Comparison of ENCODE assay signal across 25 mouse cellular contexts in the genomic region with DNA sequence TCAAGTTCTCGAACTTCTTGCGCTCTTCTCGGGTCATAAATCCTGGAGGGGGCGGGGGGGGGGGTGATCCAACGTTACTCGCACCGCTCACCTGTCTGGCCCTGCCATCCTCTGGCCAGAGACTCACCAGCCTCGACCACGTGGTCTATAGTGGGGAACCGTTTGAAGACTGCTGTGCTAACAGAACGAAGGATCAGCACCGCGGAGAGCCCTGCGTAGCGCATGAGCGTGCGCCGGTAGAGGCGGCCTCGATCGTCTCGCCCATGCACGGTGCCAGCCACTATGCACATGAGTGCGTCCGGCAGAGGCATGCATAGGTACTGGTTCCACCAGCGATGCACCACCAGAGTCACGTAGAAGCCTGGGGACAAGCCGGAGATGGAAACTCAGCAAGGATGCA. TPM values are rescaled to one million over a fixed set of nuclear protein-coding genes. Genes with fewer than 3 reads are reported as not detected.
DNase-seq lines count a peak whose midpoint lies in the region; ATAC-seq lines count a peak whose summit lies in the region.
"Had no signal": no experiment of that assay in that cellular context is flagged by ENCODE, and none has a peak within 500 bp of the region (broad histone marks: within the 10 kb centered on the region; RNA-seq: fewer than 3 reads in every experiment).

No protein-coding gene starts in this region.

- H3K9ac ChIP-seq in hindbrain, embryonic 12.5 days, result peak overlapping the region; percentile 35; the same call in 1 of the 2 replicates
- H3K9ac ChIP-seq in hindbrain, embryonic 11.5 days (ENCODE audit: low read depth, low read length), result no peak overlapping the region
- no peak overlapping the region for H3K9ac ChIP-seq in lung, embryonic 16.5 days (ENCODE audit: low read length)
- H3K9ac ChIP-seq: forebrain, embryonic 13.5 days; heart, embryonic 12.5 days had no signal

- H3K27ac ChIP-seq in hindbrain, embryonic 12.5 days, result no peak overlapping the region
- H3K27ac ChIP-seq in hindbrain, embryonic 11.5 days (ENCODE audit: low read depth, low read length), result no peak overlapping the region
- no peak overlapping the region for H3K27ac ChIP-seq in lung, embryonic 16.5 days (ENCODE audit: low read length)
- H3K27ac ChIP-seq in forebrain, embryonic 10.5 days, result no peak overlapping the region
- H3K27ac ChIP-seq: forebrain, embryonic 13.5 days; macrophage had no signal

- no peaks in the 10 kb centered on the region for H3K36me3 ChIP-seq in hindbrain, embryonic 12.5 days
- H3K36me3 ChIP-seq in hindbrain, embryonic 11.5 days (ENCODE audit: control insufficient read depth, insufficient read depth, low read length), result no peaks in the 10 kb centered on the region
- H3K36me3 ChIP-seq in lung, embryonic 16.5 days (ENCODE audit: control insufficient read depth, insufficient read depth, low read length), result no peaks in the 10 kb centered on the region
- H3K36me3 ChIP-seq in forebrain, embryonic 10.5 days (replicated peaks), result no peaks in the 10 kb centered on the region
- H3K36me3 ChIP-seq: heart, embryonic 12.5 days had no signal

- no peak for DNase-seq in hindbrain, embryonic 11.5 days (ENCODE audit: low spot score)
- DNase-seq in lung, postnatal 25 days (ENCODE audit: low spot score), result no peak
- peak; percentile 58 for DNase-seq in R1 (ENCODE audit: low read depth, low spot score)
- DNase-seq in forebrain, embryonic 10.5 days (ENCODE audit: extremely low spot score, low spot score), result no peak
- no peak for DNase-seq in yolk sac, embryonic 10.5 days (ENCODE audit: low spot score)
- DNase-seq: adrenal gland, postnatal 36 days; B cell, adult 2 months; cerebellum, adult 2 months; heart, postnatal 36 days; kidney, adult 11 months; retina, postnatal 1 day; thymus, adult 2 months had no signal

- no peaks in the 10 kb centered on the region for H3K9me3 ChIP-seq in hindbrain, embryonic 12.5 days (replicated peaks)
- no peaks in the 10 kb centered on the region for H3K9me3 ChIP-seq in hindbrain, embryonic 11.5 days (ENCODE audit: control insufficient read depth, low read length)
- no peaks in the 10 kb centered on the region for H3K9me3 ChIP-seq in lung, embryonic 16.5 days (ENCODE audit: control insufficient read depth, low read length)
- H3K9me3 ChIP-seq in forebrain, embryonic 10.5 days, result no peaks in the 10 kb centered on the region
- H3K9me3 ChIP-seq: forebrain, embryonic 13.5 days; heart, embryonic 12.5 days had no signal

- no peak for ATAC-seq in hindbrain, embryonic 12.5 days (ENCODE audit: low FRiP score)
- ATAC-seq in hindbrain, embryonic 11.5 days (ENCODE audit: low FRiP score), result no peak
- ATAC-seq in lung, embryonic 16.5 days (ENCODE audit: low read depth), result 0 out of 2 replicates have a peak, but pooled peaks have one; percentile 13
- ATAC-seq in megakaryocyte progenitor cell, adult 5-6 weeks (replicated peaks; ENCODE audit: poor library complexity), result peak; percentile 49
- ATAC-seq: forebrain, embryonic 13.5 days; Patski had no signal

- H3K4me1 ChIP-seq in hindbrain, embryonic 12.5 days, result no peaks in the 10 kb centered on the region
- no peaks in the 10 kb centered on the region for H3K4me1 ChIP-seq in hindbrain, embryonic 11.5 days (replicated peaks; ENCODE audit: control insufficient read depth, insufficient read depth, low read length)
- H3K4me1 ChIP-seq in lung, embryonic 16.5 days (replicated peaks; ENCODE audit: control insufficient read depth, insufficient read depth, low read length), result no peaks in the 10 kb centered on the region
- H3K4me1 ChIP-seq in forebrain, embryonic 10.5 days, result peaks cover 15% of the 10 kb centered on the region
- H3K4me1 ChIP-seq: forebrain, embryonic 13.5 days had no signal

- H3K27me3 ChIP-seq in hindbrain, embryonic 12.5 days, result peaks cover 80% of the 10 kb centered on the region
- peaks cover 34% of the 10 kb centered on the region for H3K27me3 ChIP-seq in hindbrain, embryonic 11.5 days (ENCODE audit: control insufficient read depth, insufficient read depth, low read length)
- H3K27me3 ChIP-seq in lung, embryonic 16.5 days (ENCODE audit: control insufficient read depth, insufficient read depth, low read depth, low read length), result peaks cover 44% of the 10 kb centered on the region
- H3K27me3 ChIP-seq in forebrain, embryonic 10.5 days (ENCODE audit: poor library complexity, severe bottlenecking), result peaks cover 79% of the 10 kb centered on the region

- WGBS in hindbrain, embryonic 12.5 days, result 18% methylated on average over 28 of the region's 28 CpGs
- WGBS in hindbrain, embryonic 11.5 days, result 16% methylated on average over 28 of the region's 28 CpGs
- 12% methylated on average over 28 of the region's 28 CpGs for WGBS in lung, embryonic 16.5 days
- 19% methylated on average over 28 of the region's 28 CpGs for WGBS in forebrain, embryonic 10.5 days

- H3K4me2 ChIP-seq in hindbrain, embryonic 12.5 days (replicated peaks), result no peak overlapping the region
- no peak overlapping the region for H3K4me2 ChIP-seq in hindbrain, embryonic 11.5 days (replicated peaks; ENCODE audit: low read depth, low read length)
- no peak overlapping the region for H3K4me2 ChIP-seq in lung, embryonic 16.5 days (ENCODE audit: low read depth, low read length)
- H3K4me2 ChIP-seq: forebrain, embryonic 13.5 days; heart, embryonic 12.5 days had no signal

- no peak overlapping the region for H3K4me3 ChIP-seq in hindbrain, embryonic 12.5 days
- no peak overlapping the region for H3K4me3 ChIP-seq in hindbrain, embryonic 11.5 days (ENCODE audit: low read depth, low read length)
- H3K4me3 ChIP-seq in lung, embryonic 16.5 days (ENCODE audit: low read length), result no peak overlapping the region
- no peak overlapping the region for H3K4me3 ChIP-seq in forebrain, embryonic 10.5 days
- H3K4me3 ChIP-seq: forebrain, embryonic 13.5 days; heart, embryonic 12.5 days had no signal

RNA-seq across cellular contexts. Expression of gene Best2, which starts 3.1 kb away (rescaled TPM):
- not detected in 2 replicates for polyA plus RNA-seq in hindbrain, embryonic 12.5 days (2016; fragmentation: Nextera tagmentation; extraction: Ambion mirVana)
- not detected in 2 replicates for polyA plus RNA-seq in hindbrain, embryonic 11.5 days (2014; fragmentation: Nextera tagmentation; extraction: Ambion mirVana)
- not detected in 2 replicates for polyA plus RNA-seq in lung, embryonic 16.5 days (2015; fragmentation: Nextera tagmentation; extraction: Ambion mirVana)
- not detected in 2 replicates for total RNA-seq in megakaryocyte progenitor cell, adult 5-6 weeks (2015)
- not detected in 2 replicates for total RNA-seq in megakaryocyte progenitor cell, adult 5-6 weeks (2017)
- not detected in 2 replicates for polyA plus RNA-seq in forebrain, embryonic 10.5 days (2016; fragmentation: Nextera tagmentation; extraction: Ambion mirVana)
- total RNA-seq: adrenal gland, postnatal 36 days; common myeloid progenitor, adult 5-6 weeks; heart, postnatal 36 days; layer of hippocampus, postnatal 14 days; left cerebral cortex, postnatal 10 days; neutrophil, adult 5-6 weeks had no signal
- polyA plus RNA-seq: forebrain, embryonic 13.5 days; gonadal fat pad, adult 2 months; heart, embryonic 12.5 days; liver, embryonic 16.5 days; macrophage had no signal

RNA-seq across cellular contexts. Expression of gene Asna1, which starts 13.8 kb away (rescaled TPM):
- 127 and 128 TPM in 2 replicates for polyA plus RNA-seq in hindbrain, embryonic 12.5 days (2016; fragmentation: Nextera tagmentation; extraction: Ambion mirVana)
- 134 TPM in 2 replicates for polyA plus RNA-seq in hindbrain, embryonic 11.5 days (2014; fragmentation: Nextera tagmentation; extraction: Ambion mirVana)
- 121 and 122 TPM in 2 replicates for polyA plus RNA-seq in lung, embryonic 16.5 days (2015; fragmentation: Nextera tagmentation; extraction: Ambion mirVana)
- total RNA-seq in megakaryocyte progenitor cell, adult 5-6 weeks (2015), result 68.4 and 69.0 TPM in 2 replicates
- 78.2 and 83.7 TPM in 2 replicates for total RNA-seq in megakaryocyte progenitor cell, adult 5-6 weeks (2017)
- polyA plus RNA-seq in forebrain, embryonic 10.5 days (2016; fragmentation: Nextera tagmentation; extraction: Ambion mirVana), result 164 and 166 TPM in 2 replicates

RNA-seq across cellular contexts. Expression of gene Trir, which starts 15.4 kb away (rescaled TPM):
- 162 and 174 TPM in 2 replicates for polyA plus RNA-seq in hindbrain, embryonic 12.5 days (2016; fragmentation: Nextera tagmentation; extraction: Ambion mirVana)
- polyA plus RNA-seq in hindbrain, embryonic 11.5 days (2014; fragmentation: Nextera tagmentation; extraction: Ambion mirVana), result 180 and 186 TPM in 2 replicates
- polyA plus RNA-seq in lung, embryonic 16.5 days (2015; fragmentation: Nextera tagmentation; extraction: Ambion mirVana), result 92.1 and 101 TPM in 2 replicates
- total RNA-seq in megakaryocyte progenitor cell, adult 5-6 weeks (2015), result 132 and 138 TPM in 2 replicates
- 212 and 224 TPM in 2 replicates for total RNA-seq in megakaryocyte progenitor cell, adult 5-6 weeks (2017)
- polyA plus RNA-seq in forebrain, embryonic 10.5 days (2016; fragmentation: Nextera tagmentation; extraction: Ambion mirVana), result 123 and 142 TPM in 2 replicates

RNA-seq across cellular contexts. Expression of gene Hook2, which starts 20.8 kb away (rescaled TPM):
- 16.3 and 18.7 TPM in 2 replicates for polyA plus RNA-seq in hindbrain, embryonic 12.5 days (2016; fragmentation: Nextera tagmentation; extraction: Ambion mirVana)
- polyA plus RNA-seq in hindbrain, embryonic 11.5 days (2014; fragmentation: Nextera tagmentation; extraction: Ambion mirVana), result 9.5 and 10.3 TPM in 2 replicates
- 24.2 and 27.2 TPM in 2 replicates for polyA plus RNA-seq in lung, embryonic 16.5 days (2015; fragmentation: Nextera tagmentation; extraction: Ambion mirVana)
- total RNA-seq in megakaryocyte progenitor cell, adult 5-6 weeks (2015), result 1.9 and 3.8 TPM in 2 replicates
- total RNA-seq in megakaryocyte progenitor cell, adult 5-6 weeks (2017), result 7.2 and 8.5 TPM in 2 replicates
- polyA plus RNA-seq in forebrain, embryonic 10.5 days (2016; fragmentation: Nextera tagmentation; extraction: Ambion mirVana), result 18.3 and 19.0 TPM in 2 replicates

RNA-seq across cellular contexts. Expression of gene Tnpo2, which starts 25.5 kb away (rescaled TPM):
- 41.3 and 41.9 TPM in 2 replicates for polyA plus RNA-seq in hindbrain, embryonic 12.5 days (2016; fragmentation: Nextera tagmentation; extraction: Ambion mirVana)
- 18.8 and 24.6 TPM in 2 replicates for polyA plus RNA-seq in hindbrain, embryonic 11.5 days (2014; fragmentation: Nextera tagmentation; extraction: Ambion mirVana)
- polyA plus RNA-seq in lung, embryonic 16.5 days (2015; fragmentation: Nextera tagmentation; extraction: Ambion mirVana), result 27.7 and 29.5 TPM in 2 replicates
- 16.2 and 16.7 TPM in 2 replicates for total RNA-seq in megakaryocyte progenitor cell, adult 5-6 weeks (2015)
- total RNA-seq in megakaryocyte progenitor cell, adult 5-6 weeks (2017), result 20.4 and 22.0 TPM in 2 replicates
- 31.5 and 33.2 TPM in 2 replicates for polyA plus RNA-seq in forebrain, embryonic 10.5 days (2016; fragmentation: Nextera tagmentation; extraction: Ambion mirVana)

Comparison
In these comparisons a context has a peak if more than half of its experiments do, and no peak if none do; other contexts are left out.
1. ATAC-seq: peak in lung, embryonic 16.5 days (single experiment) and megakaryocyte progenitor cell, adult 5-6 weeks (single experiment); none in hindbrain, embryonic 12.5 days (single experiment) and hindbrain, embryonic 11.5 days (single experiment).